Mouse (Mus musculus) bone marrow, adult 2 months (tissue): ENCODE results near the gene Cdc42bpa. TPM values are rescaled to one million over a fixed set of nuclear protein-coding genes. Genes with fewer than 3 reads are reported as not detected.

Experiments
- H3K27ac ChIP-seq: fragments of 200-500 bp; 2 replicates; pipeline ENCODE4 v1.5.1; 2012; ENCODE audit warnings: low read depth, mild to moderate bottlenecking, control low read depth, inconsistent platforms, low read length; ENCODE audit not compliant: control insufficient read depth, poor library complexity, insufficient read depth
- H3K4me1 ChIP-seq: fragments of 200-500 bp; 2 replicates; pipeline ENCODE4 v1.6.1; 2011; ENCODE audit warnings: low read length; ENCODE audit not compliant: control insufficient read depth, insufficient read depth
- H3K4me3 ChIP-seq: fragments of 200-500 bp; replicated peaks from 2 replicates; pipeline ENCODE3; 2011; ENCODE audit warnings: mild to moderate bottlenecking, low read depth, low read length, control low read depth; ENCODE audit not compliant: control insufficient read depth
- CTCF ChIP-seq: fragments of 200-500 bp; IDR thresholded peaks from 2 replicates; pipeline ENCODE4 v1.5.1; 2011; ENCODE audit warnings: low read length, control low read depth; ENCODE audit not compliant: control insufficient read depth, insufficient read depth
- POLR2A ChIP-seq: fragments of 200-500 bp; IDR thresholded peaks from 2 replicates; pipeline ENCODE4 v1.6.1; 2011; ENCODE audit warnings: low read depth, mild to moderate bottlenecking, control low read depth, low read length, borderline replicate concordance; ENCODE audit not compliant: control insufficient read depth
- WGBS: fragments of 180-500 bp; shearing (Covaris S2); methylation state at CpG from one replicate; pipeline ENCODE4 v1.1.7; 2018; 5-methylcytosine and 5-hydroxymethylcytosine counted together
- polyA plus RNA-seq: library from polyadenylated mRNA; stranded (reverse); fragments of >200 nt; gene quantifications from 2 replicates; pipeline ENCODE4 v1.2.4, GENCODE M21; 2011; ENCODE audit warnings: low replicate concordance; ENCODE audit not compliant: missing spikeins, insufficient read depth, insufficient read length

Cdc42bpa gene
- polyA plus RNA-seq, 1 experiment: 8.7 TPM

DNA sequence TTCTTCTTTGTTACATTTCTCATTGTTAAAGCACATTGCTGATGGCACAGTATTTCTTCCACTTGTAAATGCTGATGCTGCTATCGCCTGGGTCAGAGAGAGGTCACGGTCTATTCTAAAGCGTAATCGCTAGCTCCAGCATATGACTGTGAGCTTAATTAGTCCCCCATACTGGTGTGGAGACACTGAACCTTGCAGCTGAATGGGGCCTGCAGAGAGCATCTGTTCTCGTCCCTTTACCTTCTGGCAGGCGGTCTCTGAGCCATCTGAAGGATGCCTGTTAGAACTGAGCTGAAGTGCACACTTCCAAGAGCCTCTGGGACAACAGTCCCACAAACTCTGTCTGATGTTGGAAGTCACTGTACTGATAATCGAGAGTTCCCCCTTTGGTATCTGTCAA is 8.7 kb upstream of the Cdc42bpa start:
- no peak overlapping the region for H3K4me3 ChIP-seq
- TF ChIP-seq CTCF (no peak), POLR2A (no peak)
- H3K4me1 ChIP-seq: no peaks in the 10 kb centered on the region
- 80% methylated on average over 7 of the region's 7 CpGs for WGBS
- no peak overlapping the region for H3K27ac ChIP-seq

DNA sequence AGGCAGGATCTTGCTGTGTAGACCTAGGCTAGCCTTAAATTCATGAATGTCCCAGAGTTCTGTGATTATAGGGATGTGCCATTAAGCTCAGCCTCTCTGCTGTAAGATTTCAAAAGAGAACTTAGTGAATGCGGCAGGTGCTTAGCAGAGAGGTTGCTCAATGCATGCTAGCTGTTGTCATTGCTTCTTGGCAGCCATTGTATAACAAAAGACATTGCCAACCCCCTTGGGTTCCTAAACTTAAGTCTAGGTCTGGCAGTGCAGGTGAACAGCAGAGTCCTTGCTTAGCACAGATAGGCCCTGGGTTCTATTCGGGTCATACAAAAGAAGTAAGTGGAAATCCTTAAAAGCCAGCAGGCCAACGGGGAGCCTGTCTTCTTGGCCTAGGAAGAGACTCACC is 7.0 kb upstream of the Cdc42bpa start:
- Histone ChIP-seq H3K27ac (no peak overlapping the region), H3K4me3 (no peak overlapping the region), H3K4me1 (no peaks in the 10 kb centered on the region)
- no peak for TF ChIP-seq POLR2A
- no peak for TF ChIP-seq CTCF
- WGBS: 79% methylated on average over 3 of the region's 3 CpGs

DNA sequence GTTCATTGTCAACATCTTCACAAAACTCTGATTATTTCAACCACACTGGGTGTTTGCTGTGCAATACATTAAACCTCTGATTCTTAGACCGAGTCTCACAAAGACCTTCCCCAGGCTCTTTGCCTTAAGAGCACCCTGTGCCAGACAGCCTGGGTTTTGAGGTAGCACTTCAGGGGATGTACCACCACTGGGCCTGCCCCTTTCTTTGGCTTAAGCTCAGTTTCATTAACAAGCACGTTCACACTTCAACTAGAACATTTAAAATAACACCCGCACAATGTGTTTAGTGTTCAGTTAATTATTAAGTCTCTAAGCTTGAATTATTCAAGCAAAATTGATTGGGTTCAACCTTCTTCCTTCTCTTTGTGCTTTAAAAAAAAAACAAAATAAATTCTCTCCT is 2.8 kb upstream of the Cdc42bpa start:
- 85% methylated on average over 3 of the region's 3 CpGs for WGBS
- no peaks in the 10 kb centered on the region; the same call in 1 of the 2 replicates for H3K4me1 ChIP-seq
- H3K4me3 ChIP-seq: no peak overlapping the region
- H3K27ac ChIP-seq: no peak overlapping the region
- TF ChIP-seq CTCF (no peak), POLR2A (no peak)

DNA sequence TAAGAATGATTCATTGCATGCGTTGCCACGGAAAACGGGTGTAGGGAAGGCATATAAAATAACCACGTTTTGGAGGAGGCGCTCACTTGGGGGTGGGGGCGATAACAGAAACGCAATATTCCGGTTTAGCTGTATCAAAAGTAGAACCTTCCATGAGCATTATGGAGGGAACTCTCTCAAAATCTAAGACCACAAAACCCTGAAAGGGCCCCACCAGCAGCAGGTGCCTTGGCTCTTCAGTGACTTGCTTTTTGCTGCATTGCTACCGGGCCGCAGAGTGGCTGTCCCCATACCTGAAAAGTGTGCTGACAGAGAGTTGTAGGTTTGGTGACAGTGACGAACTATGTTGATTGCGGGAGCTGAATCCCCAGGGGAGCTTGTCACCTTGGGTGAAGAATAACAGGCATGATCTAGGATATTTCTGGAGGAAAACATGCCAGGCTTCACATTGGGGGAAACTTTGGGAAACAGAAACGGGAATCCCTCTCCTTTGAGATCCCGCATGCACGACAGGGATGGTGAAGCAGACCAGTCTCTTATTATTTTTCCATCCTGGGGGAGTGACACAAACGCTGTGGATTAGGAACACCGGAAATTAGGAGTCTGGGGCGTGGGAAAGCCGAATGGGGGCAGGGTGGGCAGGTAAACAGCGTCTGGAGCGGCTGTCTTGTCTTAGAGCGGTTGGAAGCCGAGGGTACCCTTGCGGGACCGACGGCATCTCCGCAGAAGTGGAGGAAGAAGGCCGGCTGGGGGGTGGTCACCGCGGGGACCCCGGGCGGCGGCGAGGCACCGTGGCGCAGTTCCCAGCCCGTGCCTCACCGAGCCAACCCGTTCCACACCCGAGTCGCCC is 1.2 kb upstream of the Cdc42bpa start:
- no peak for TF ChIP-seq POLR2A
- TF ChIP-seq CTCF: no peak
- 6% methylated on average over 41 of the region's 41 CpGs for WGBS

GRCm38 (mm10) chr1:179960543-179960876 is 238 bp downstream of the Cdc42bpa start:
- WGBS: under 1% methylated on average over 9 of the region's 9 CpGs
- Histone ChIP-seq H3K27ac (peak overlapping the region; percentile 26; the same call in 1 of the 2 replicates), H3K4me1 (no peaks in the 10 kb centered on the region; the same call in 1 of the 2 replicates), H3K4me3 (peak overlapping the region; percentile 62)
- no peak for TF ChIP-seq CTCF

More for the DNA sequence above, 1.2 kb upstream of the Cdc42bpa start:
- Histone ChIP-seq H3K4me1 (no peaks in the 10 kb centered on the region; the same call in 1 of the 2 replicates), H3K27ac (no peak overlapping the region; the same call in 1 of the 2 replicates), H3K4me3 (peak overlapping the region; percentile 29)

DNA sequence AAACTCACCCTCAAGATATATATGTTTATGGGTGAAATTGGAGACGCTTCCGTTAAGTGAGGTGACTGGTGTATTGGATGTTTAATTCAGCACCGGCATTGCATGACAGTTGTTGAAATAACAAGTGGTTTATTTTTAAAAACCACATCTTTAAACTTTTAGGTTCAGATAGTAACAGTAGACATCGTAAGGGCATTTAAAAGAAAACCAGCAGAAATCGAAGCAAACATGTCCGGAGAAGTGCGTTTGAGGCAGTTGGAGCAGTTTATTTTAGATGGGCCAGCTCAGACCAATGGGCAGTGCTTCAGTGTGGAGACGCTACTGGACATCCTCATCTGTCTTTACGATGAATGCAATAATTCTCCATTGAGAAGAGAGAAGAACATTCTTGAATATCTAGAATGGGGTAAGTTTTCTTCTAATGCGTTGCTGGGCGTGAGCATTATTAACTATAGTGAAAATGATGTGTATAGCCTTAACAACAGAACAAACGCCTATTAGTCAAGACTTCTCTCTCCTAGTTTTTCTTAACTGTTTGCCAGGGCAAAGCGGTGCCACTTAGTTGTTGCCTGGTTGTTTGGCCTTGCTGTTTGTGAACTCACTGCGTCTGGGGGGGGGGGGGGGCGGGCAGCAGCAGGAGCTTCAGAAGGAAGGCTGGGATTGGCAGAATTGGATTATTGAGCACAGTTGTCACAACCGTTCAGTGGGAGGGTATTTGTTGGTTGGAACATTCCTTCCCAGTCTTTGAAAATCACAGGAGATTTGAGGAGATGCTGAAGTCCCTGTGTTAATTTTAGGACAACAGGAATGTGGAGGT is 818 bp downstream of the Cdc42bpa start:
- H3K27ac ChIP-seq: no peak overlapping the region
- H3K4me3 ChIP-seq: peak overlapping the region; percentile 74
- WGBS: 6% methylated on average over 16 of the region's 16 CpGs
- TF ChIP-seq CTCF: no peak
- no peak for TF ChIP-seq POLR2A
- no peaks in the 10 kb centered on the region; the same call in 1 of the 2 replicates for H3K4me1 ChIP-seq

- 62% methylated on average over 4 of the region's 4 CpGs for WGBS
- TF ChIP-seq CTCF: no peak
- no peak for TF ChIP-seq POLR2A
- H3K4me1 ChIP-seq: no peaks in the 10 kb centered on the region; the same call in 1 of the 2 replicates
- peak overlapping the region; percentile 28 for H3K4me3 ChIP-seq
- H3K27ac ChIP-seq: no peak overlapping the region
These were observed 1.5 kb downstream of the Cdc42bpa start for GRCm38 (mm10) chr1:179961777-179962176.

GRCm38 (mm10) chr1:179969776-179970428 is 9.6 kb downstream of the Cdc42bpa start:
- Histone ChIP-seq H3K4me1 (no peaks in the 10 kb centered on the region), H3K27ac (no peak overlapping the region), H3K4me3 (no peak overlapping the region)
- TF ChIP-seq CTCF: no peak
- TF ChIP-seq POLR2A: no peak
- WGBS: 69% methylated on average over 5 of the region's 5 CpGs
